Mouse (Mus musculus) spleen, postnatal 14 days (tissue): ENCODE measurements around the gene Raet1e.
"Not testable (repeated sequence)": the region's sequence is repeated elsewhere in the genome, so short reads cannot be mapped to it uniquely, and the experiment has no call there.

Experiments
- DNase-seq, 2 experiments: peaks; one replicate each; pipeline ENCODE4 v3.0.0; 2021 to 2022; ENCODE audit warnings: low spot score in 2 of 2

The Raet1e gene

DNA sequence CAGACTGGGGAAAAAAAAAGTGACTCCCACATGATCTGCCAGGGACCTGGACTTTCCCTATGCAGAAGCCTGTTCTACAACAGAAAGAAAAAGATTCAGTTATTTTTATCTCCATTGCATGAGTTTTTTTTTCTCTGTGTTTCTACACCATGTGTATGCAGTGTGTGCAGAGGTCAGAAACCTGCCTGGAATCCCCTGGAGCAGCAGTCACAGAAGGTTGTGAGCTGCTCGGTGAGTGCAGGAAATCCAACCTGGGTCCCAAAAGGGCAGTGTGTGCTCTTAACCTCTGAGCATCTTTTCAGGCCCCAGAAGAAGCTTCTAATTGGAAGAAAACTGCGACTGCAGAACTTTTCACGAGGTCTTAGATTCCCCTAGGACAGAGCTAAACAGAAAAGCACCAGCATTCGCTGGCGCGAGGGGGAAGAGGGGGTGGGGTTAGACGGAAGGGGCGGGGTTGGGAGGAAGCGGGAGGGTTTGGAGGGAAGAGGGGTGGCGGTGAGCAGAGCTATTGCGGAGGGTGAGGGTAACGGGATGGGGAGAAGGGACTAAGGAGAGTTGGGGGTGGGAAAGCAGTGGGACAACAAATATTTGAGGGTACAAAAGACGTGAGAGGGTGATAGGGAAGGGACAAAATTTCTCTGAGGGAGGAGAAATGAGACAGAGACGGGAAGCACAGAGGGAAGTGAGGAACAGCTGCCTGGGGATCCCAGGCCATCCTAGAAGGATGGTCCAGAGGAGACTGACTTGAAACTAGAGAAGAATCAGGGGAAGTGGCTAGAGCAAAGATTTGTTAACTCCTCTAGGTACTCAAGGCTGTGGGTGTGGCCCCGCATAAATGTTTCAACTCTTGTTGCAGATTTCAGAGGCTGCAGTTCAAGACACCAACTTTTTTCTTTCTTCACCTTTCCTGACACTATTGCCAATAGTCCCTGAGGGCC is 203.3 kb downstream of the Raet1e start:
- not testable (repeated sequence) for DNase-seq

GRCm38 (mm10) chr10:22362466-22362865 is 204.1 kb downstream of the Raet1e start:
- DNase-seq, result not testable (repeated sequence)

DNA sequence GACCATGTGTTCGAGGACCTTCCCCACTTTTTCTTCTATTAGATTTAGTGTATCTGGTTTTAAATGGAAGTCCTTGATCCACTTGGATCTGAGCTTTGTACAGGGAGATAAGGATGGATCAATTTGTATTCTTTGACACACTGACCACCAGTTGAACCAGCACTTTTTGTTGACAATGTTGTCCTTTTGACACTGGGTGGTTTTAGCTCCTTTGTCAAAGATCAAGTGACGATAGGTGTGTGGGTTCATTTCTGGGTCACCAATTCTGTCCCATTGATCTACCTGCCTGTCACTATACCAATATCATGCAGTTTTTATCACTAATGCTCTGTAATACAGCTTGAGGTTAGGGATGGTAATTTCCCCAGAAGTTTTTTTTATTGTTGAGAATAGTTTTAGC is 206.5 kb downstream of the Raet1e start:
- not testable (repeated sequence) for DNase-seq

DNA sequence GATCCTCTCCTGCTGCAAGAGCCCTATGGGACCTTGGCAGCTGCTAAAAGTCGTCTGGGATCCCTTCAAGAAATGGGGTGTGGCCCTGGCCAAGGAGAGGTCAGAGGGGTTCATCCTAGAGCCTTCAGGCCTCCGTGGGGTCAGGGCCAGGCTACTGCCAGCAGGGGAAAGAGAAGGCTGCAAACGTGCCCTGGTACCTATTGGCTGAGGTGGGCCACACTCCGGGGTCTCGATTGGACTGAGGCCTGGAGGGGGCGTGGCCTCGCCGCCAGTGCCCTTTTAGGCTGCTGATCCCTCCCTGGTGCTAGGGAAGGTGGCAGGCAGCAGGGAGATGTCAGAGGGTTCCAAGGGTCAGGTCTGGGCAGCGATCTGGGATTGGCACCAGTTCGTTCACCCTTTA is 222.9 kb downstream of the Raet1e start:
- not testable (repeated sequence) for DNase-seq

DNA sequence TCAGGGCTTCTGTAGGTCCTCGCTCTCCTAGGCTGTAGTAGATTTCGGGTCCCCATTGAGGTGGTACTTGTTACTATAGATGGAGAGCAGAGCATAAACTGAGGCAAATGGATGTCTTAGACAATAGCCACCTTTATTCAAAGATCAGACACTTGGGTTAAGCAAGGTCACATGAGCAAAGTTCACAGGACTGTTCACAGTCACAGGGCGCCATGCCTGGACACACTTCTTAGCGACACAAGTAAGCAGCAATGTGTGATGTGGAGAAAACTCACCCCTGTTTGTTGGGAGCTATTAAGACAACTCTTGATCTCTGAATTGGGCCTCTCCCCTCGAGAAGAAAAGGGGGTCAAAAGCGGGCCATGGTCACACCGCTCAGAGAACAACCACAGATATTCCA is 231.8 kb downstream of the Raet1e start:
- DNase-seq, result not testable (repeated sequence)

DNA sequence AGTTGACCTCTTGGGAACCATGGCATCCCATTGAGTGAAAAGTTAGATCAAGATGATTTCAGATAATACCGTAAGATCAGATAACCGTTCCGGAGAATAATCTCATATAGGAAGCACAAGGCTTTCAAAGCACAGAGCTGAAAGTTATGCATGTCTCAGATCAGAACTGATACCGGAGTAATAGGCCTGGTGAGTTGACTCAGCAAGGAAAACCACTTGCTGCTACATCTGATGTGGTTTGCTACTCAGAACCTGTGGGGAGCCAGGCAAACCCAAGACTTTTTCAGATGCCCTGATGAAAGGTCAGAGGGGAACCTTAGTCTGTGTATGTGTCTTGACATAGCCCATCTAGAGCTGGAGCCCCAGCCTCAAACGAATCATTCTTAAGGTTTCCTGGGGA is 233.2 kb downstream of the Raet1e start:
- not testable (repeated sequence) for DNase-seq

DNA sequence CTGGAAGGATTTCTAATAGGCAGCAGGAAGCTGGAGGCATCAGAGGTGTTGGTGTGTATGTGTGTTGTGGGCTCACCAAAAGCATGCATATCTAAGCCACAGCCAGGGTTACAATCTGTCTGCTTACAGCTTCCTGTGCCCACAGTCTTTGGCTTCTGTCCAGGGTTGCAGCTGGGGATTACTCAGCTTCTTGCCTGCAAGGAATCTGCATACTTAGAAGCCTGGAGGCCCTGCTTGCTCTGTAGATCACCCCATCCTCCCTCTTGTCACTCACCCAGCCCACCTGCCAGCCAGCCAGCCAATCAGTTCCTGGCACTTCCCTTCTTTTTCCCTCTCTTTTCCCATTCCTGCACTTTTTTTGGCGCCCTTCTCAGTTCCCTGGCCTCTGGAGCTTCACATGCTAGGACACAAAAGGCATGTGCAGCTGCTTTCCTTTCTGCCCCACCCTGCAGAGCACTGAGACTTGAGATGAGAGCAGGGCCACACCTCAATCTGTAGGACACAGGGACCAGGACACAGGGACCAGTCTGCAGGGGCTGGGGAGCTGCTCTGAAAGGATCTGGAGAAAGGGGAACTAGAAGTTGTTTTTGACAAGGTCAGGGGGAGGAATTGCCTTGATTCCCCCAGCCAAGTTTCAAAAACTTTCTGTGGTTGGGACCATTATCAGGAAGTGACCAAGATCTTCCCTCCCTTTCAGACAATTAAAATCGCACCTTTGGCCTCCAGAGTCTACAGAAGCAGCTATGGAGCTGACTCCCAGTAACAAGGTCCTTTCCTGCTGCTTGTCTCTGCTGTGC is 234.9 kb downstream of the Raet1e start:
- DNase-seq, result not testable (repeated sequence)

DNA sequence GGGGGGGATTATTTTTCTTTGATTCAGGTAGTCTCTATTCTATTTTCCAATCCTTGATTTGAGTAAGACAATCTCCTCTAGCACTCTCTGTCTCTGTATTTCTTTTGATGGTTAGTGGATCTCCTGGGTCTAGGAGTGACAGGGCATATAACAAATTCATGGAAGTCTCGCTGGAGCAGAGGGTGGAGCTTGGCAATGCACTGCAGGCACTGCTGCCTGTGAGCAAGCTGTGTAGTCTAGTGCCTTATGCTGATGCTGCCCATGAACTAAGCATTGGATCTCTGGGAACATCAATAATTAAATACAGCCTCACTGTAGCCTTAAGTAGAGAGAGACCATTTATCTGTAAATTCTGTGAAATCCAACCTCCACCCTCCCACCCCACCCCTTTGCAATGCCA is 238.3 kb downstream of the Raet1e start:
- DNase-seq, result not testable (repeated sequence)

- DNase-seq, result peak; percentile 7 to 24
Measured at GRCm38 (mm10) chr10:22402225-22402917, 244.0 kb downstream of the Raet1e start.

DNA sequence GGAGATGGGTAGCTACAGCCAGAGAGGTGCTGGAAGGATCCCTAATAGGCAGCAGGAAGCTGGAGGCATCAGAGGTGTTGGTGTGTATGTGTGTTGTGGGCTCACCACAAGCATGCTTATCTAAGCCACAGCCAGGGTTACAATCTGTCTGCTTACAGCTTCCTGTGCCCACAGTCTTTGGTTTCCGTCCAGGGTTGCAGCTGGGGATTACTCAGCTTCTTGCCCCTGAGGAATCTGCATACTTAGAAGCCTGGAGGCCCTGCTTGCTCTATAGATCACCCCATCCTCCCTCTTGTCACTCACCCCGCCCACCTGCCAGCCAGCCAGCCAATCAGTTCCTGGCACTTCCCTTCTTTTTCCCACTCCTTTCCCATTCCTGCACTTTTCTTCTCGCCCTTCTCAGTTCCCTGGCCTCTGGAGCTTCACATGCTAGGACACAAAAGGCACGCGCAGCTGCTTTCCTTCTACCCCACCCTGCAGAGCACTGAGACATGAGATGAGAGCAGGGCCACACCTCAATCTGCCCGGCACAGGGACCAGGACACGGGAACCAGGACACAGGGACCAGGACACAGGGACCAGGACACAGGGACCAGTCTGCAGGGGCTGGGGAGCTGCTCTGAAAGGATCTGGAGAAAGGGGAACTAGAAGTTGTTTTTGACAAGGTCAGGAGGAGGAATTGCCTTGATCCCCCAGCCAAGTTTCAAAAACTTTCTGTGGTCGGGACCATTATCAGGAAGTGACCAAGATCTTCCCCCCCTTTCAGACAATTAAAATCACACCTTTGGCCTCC is 255.5 kb downstream of the Raet1e start:
- not testable (repeated sequence) for DNase-seq
